Mouse (Mus musculus) T-helper 1 cell (primary cell): Measurements from ENCODE around the gene Trex1.

Experiments
- in situ Hi-C: fragments of 300-600 bp; cut with MboI, MseI; formaldehyde crosslinking; loops from one replicate; pipeline ENCODE4 v1.15.1; 2025; ENCODE audit warnings: high pct_unique_total_duplicates

Trex1 gene

GRCm38 (mm10) chr9:109090446-109090845 lies 30.9 kb upstream of the Trex1 start:
- in situ Hi-C loops, result loop anchor here (10.0 kb wide), 1 partner anchor 236 kb away; the partner anchor contains the start of gene Slc26a6

GRCm38 (mm10) chr9:109087987-109088386 lies 28.5 kb upstream of the Trex1 start:
- in situ Hi-C loops, result no loop called here

DNA sequence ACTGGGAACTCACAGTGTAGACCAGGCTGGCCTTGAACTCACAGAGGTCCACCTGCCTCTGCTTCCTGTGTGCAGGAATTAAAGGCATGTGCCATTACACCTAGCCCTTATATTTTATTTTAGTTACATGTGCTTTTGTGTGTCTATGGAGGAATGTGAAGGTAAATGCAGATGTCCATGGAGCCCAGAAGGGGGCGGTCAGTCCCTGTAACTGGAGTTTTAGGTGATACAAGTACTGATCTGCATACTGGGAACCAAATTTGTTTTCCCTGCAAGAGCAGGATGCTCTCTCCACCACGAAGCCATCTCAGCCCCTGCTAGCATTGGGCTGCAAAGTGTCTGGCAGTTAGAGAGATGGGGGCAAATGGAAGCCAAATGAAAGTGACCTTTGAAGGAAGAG lies 25.4 kb upstream of the Trex1 start:
- in situ Hi-C loops, result no loop called here

- in situ Hi-C loops, result no loop called here
These were observed 22.7 kb upstream of the Trex1 start, which contains the start of the genes Ccdc51 and Tma7 for GRCm38 (mm10) chr9:109082124-109082800. Gene Ccdc51, plus strand, starts transcription at chr9:109082493. Gene Tma7, minus strand, starts transcription at chr9:109082587.

- in situ Hi-C loops, result no loop called here
These were observed 22.2 kb upstream of the Trex1 start for GRCm38 (mm10) chr9:109081749-109082123.

DNA sequence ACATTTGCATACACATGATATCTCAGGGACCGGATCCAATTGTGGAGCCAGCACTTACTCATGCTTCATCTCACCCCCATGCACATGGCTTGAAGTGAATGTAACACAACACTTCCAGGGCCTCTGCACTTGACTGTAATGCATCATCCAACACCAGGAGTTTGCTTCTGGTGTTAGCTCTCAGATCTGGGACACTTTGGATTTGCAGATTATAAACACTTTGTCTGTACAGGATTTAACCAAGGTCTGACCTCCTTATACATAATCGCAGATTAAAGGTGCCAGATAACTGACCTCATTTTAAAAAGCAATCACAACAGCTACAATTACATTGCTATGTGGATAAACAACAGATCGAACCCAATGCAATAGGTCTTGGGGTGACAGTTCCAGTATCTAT lies 21.0 kb upstream of the Trex1 start:
- in situ Hi-C loops, result no loop called here

GRCm38 (mm10) chr9:109073661-109074573 lies 14.4 kb upstream of the Trex1 start, which contains the start of gene Atrip:
Gene Atrip, minus strand, starts transcription at chr9:109074124.
- in situ Hi-C loops, result loop anchor here (25.0 kb wide), 2 partner anchors 737 to 1737 kb away; partner anchors contain the start of genes 6430571L13Rik, Gpx1, Hemk1 and Usp4

DNA sequence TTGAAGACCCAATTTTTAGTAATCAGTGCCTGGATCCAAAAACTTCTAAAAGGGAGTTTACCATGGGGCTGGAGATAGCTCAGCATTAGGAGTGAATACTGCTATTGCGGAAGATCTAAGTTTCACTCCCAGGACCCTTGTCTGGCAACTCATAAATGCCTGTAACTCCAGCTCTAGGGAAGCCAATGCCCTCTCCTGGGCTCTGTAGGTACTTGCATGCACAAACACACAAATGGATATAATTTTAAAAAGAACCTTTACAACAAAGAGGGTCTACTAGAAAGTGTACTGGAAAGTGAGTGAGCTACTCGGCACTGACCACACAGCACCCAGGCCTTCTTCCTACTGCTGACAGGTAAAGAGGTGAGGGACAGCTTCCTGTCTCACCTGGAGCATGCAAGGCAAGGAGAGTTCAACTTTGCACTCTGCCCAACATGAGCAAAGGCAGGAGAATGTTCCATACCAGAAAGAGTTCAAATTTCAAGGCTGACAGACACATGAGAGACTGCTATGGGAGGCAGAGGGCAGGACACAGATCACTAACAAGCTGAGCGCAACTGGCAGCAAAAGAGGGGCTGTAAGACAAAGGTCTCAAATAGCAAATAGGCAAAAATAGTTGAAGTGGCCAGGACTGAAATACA lies 8.7 kb upstream of the Trex1 start:
- in situ Hi-C loops, result loop anchor here (25.0 kb wide), 2 partner anchors 731 to 1731 kb away; partner anchors contain the start of genes 6430571L13Rik, Gpx1, Hemk1 and Usp4

DNA sequence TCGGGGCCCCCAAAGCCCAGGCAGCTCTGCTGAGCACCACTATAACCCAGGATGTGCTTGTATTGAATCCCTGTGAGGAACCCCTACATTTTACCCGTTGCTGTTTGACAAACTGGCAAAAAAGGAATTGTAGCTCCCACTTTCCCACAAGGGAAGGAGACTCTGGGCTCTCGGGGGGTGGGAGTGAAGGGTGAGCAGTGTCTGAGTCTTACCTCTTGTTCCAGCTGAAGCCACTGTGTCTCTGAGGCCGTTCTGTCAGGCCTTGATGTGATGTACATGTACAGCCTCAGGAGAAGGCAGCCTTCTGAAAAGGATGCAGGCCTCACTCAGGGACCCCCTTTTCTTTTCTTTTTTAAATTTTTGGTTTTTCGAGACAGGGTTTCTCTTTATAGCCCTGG lies 1.4 kb upstream of the Trex1 start:
- in situ Hi-C loops, result loop anchor here (25.0 kb wide), 2 partner anchors 724 to 1724 kb away; partner anchors contain the start of genes 6430571L13Rik, Gpx1, Hemk1 and Usp4

DNA sequence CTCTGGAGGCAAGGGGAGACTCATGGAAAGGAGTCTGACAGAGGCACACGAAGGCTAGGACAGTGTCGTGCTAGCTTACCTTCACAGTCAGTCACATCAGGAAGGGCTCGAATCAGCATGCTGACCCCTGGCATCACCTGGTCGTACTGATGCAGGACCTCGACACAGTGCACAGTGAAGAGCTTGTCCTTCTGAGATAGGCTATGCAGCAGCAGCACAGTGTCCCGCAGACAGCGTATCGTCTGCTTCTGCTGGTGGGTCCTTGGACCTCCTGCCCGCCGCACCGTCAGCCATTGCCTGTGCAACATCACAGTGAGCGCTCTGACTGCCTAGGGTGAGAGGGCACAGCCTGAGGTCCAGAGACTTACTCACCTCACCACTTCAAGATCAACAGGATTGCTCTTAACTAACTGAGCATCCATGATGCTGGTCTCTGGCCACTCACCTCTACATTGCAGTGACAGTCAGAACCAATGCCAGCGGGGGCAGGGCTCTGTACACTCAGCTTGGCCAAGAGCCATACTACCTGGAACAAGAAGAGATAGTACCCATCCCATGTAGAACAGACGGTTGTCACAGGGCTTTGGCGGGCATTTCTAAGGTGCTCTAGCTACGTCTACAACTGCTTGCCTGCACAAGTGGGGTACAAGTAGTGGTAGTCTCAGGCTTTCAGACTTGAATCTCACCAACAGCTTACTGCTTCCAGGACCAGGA lies 807 bp upstream of the Trex1 start:
- in situ Hi-C loops, result loop anchor here (25.0 kb wide), 2 partner anchors 723 to 1723 kb away; partner anchors contain the start of genes 6430571L13Rik, Gpx1, Hemk1 and Usp4

- in situ Hi-C loops, result loop anchor here (5.0 to 25.0 kb wide), 3 partner anchors 66 to 1721 kb away; partner anchors contain the start of genes 6430571L13Rik, Gpx1, Hemk1 and Pfkfb4
These were observed 1.3 kb downstream of the Trex1 start for GRCm38 (mm10) chr9:109058006-109058765.

DNA sequence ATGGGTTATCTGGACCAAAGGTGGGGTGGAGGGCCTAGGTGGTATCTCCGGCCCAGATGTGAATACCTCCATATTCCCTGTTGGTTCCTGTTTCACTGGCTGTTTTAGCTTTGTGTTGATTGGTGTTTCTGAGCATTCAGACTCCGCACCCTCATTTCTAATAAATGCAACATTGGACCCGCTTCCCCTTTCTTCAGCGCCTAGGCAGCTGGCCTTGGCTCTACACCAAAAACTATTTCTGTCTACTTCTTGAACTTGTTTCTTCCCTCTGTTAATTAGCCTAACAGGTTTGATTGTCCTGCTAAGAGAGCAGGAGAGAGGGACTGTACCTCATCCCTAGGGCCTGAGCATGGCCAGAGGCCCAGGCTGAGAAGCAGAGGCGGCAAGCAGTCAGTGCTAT lies 2.0 kb downstream of the Trex1 start:
- in situ Hi-C loops, result loop anchor here (5.0 to 25.0 kb wide), 3 partner anchors 65 to 1720 kb away; partner anchors contain the start of genes 6430571L13Rik, Gpx1, Hemk1 and Pfkfb4

- in situ Hi-C loops, result loop anchor here (5.0 to 25.0 kb wide), 3 partner anchors 65 to 1720 kb away; partner anchors contain the start of genes 6430571L13Rik, Gpx1, Hemk1 and Pfkfb4
These were observed 2.6 kb downstream of the Trex1 start for GRCm38 (mm10) chr9:109056916-109057315.

DNA sequence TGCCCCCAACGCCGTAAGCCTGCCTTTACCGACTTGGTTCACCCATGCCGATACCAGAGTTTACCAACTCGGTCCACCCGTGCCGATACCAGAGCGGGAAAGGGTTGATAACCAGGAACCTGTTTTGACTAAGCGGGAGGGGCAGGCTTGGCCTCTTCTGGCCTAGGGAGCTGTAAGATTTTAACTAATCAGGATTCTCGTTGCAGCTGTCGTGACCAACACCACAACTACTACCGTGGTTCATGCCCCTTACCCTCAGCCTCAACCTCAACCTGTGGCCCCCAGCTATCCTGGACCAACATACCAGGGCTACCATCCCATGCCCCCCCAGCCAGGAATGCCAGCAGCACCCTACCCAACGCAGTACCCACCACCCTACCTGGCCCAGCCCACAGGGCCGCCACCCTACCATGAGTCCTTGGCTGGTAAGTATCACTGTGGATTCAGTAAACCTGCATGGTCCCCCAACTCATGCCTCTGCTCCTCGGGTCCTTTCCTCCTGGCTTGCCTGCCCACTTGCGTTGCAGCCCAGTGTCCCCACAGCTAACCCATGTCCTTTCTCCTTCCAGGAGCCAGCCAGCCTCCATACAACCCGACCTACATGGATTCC lies 3.3 kb downstream of the Trex1 start:
- in situ Hi-C loops, result loop anchor here (5.0 to 25.0 kb wide), 3 partner anchors 64 to 1719 kb away; partner anchors contain the start of genes 6430571L13Rik, Gpx1, Hemk1 and Pfkfb4

- in situ Hi-C loops, result loop anchor here (5.0 to 25.0 kb wide), 3 partner anchors 63 to 1718 kb away; partner anchors contain the start of genes 6430571L13Rik, Gpx1, Hemk1 and Pfkfb4
These were observed 4.1 kb downstream of the Trex1 start for GRCm38 (mm10) chr9:109055271-109056030.

- in situ Hi-C loops, result loop anchor here (5.0 to 25.0 kb wide), 3 partner anchors 62 to 1717 kb away; partner anchors contain the start of genes 6430571L13Rik, Gpx1, Hemk1 and Pfkfb4
These were observed 4.8 kb downstream of the Trex1 start for GRCm38 (mm10) chr9:109054712-109055111.

DNA sequence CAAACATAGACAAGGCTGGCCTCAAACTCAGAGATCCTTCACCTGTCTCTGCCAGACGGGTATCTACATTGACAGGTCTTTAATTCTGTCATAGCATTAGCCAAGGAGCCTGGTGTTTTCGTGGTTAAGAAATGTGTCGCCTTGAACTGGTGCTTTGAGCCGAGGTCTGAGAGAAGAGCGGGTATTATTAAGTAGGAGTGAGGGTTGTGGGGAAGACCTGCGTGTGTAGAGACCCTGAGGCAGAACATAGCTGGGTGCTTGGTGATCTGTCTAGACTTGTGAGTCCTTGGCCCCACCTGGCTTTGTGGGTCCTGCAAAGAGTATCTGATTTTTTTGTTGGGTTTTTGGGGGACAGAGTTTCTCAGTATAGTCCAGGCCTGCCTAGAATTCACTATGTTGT lies 5.7 kb downstream of the Trex1 start:
- in situ Hi-C loops, result loop anchor here (25.0 kb wide), 2 partner anchors 717 to 1717 kb away; partner anchors contain the start of genes 6430571L13Rik, Gpx1, Hemk1 and Usp4

- in situ Hi-C loops, result loop anchor here (25.0 kb wide), 2 partner anchors 716 to 1716 kb away; partner anchors contain the start of genes 6430571L13Rik, Gpx1, Hemk1 and Usp4
These were observed 6.2 kb downstream of the Trex1 start for GRCm38 (mm10) chr9:109053366-109053765.
